Mouse (Mus musculus): ENCODE data around the gene Dgkd.
A peak's percentile ranks its signal among the peaks of the same experiment; 100 is the strongest.

Gene Dgkd

GRCm38 (mm10) chr1:87935546-87935945 is 82.5 kb downstream of the Dgkd start:
- no peak for DNase-seq (ENCODE audit: extremely low spot score)

- no peak for DNase-seq (ENCODE audit: extremely low spot score)
Measured at GRCm38 (mm10) chr1:87936075-87936474, 83.0 kb downstream of the Dgkd start.

- DNase-seq (ENCODE audit: extremely low spot score): no peak
Measured at GRCm38 (mm10) chr1:87936516-87936915, 83.4 kb downstream of the Dgkd start.

- no peak for DNase-seq (ENCODE audit: extremely low spot score)
Measured at GRCm38 (mm10) chr1:87941765-87942164, 88.7 kb downstream of the Dgkd start.

GRCm38 (mm10) chr1:87947681-87948091 is 94.6 kb downstream of the Dgkd start:
- no peak for DNase-seq (ENCODE audit: extremely low spot score)

- no peak for DNase-seq (ENCODE audit: extremely low spot score)
Measured at GRCm38 (mm10) chr1:87951641-87952040, 98.6 kb downstream of the Dgkd start.

- DNase-seq (ENCODE audit: extremely low spot score): no peak
Measured at GRCm38 (mm10) chr1:87953073-87953472, 100.0 kb downstream of the Dgkd start.

GRCm38 (mm10) chr1:87958931-87959330 is 105.8 kb downstream of the Dgkd start:
- DNase-seq (ENCODE audit: extremely low spot score): no peak

- DNase-seq (ENCODE audit: extremely low spot score): no peak
Measured at GRCm38 (mm10) chr1:87959532-87959931, 106.4 kb downstream of the Dgkd start.

- peak; percentile 12 for DNase-seq (ENCODE audit: extremely low spot score)
Measured at GRCm38 (mm10) chr1:87959998-87960431, 106.9 kb downstream of the Dgkd start.

GRCm38 (mm10) chr1:87960752-87961151 is 107.7 kb downstream of the Dgkd start:
- DNase-seq (ENCODE audit: extremely low spot score): no peak

- no peak for DNase-seq (ENCODE audit: extremely low spot score)
Measured at GRCm38 (mm10) chr1:87961459-87962167, 108.5 kb downstream of the Dgkd start.

GRCm38 (mm10) chr1:87970381-87970780 is 117.3 kb downstream of the Dgkd start:
- no peak for DNase-seq (ENCODE audit: extremely low spot score)

GRCm38 (mm10) chr1:87982291-87982690 is 129.2 kb downstream of the Dgkd start:
- no peak for DNase-seq (ENCODE audit: extremely low spot score)

- DNase-seq (ENCODE audit: extremely low spot score): no peak
Measured at GRCm38 (mm10) chr1:87992716-87993115, 139.6 kb downstream of the Dgkd start.

All from embryo, embryonic 9.5 days (tissue).